Mouse (Mus musculus) liver, embryonic 13.5 days (tissue): Measurements from ENCODE around the gene Tnk2. TPM values are rescaled to one million over a fixed set of nuclear protein-coding genes. Genes with fewer than 3 reads are reported as not detected.

Source experiments
- ATAC-seq: fragments of 200-750 bp; cut with Nextera tagmentation; 2 replicates; pipeline ENCODE4 v1.8.0; 2017; ENCODE audit warnings: low read depth, mild to moderate bottlenecking, moderate number of reproducible peaks, moderate library complexity
- DNase-seq: peaks from one replicate; pipeline ENCODE4 v3.0.0; 2022
- H3K27ac ChIP-seq: fragments of 300-500 bp; sonication (generic); 2 replicates; pipeline ENCODE4 v1.5.1; 2015; ENCODE audit warnings: moderate library complexity, mild to moderate bottlenecking, inconsistent platforms
- H3K27me3 ChIP-seq: fragments of 300-500 bp; sonication (generic); 2 replicates; pipeline ENCODE4 v1.6.1; 2015; ENCODE audit warnings: mild to moderate bottlenecking, inconsistent platforms
- H3K36me3 ChIP-seq: fragments of 300-500 bp; sonication (generic); 2 replicates; pipeline ENCODE4 v1.6.1; 2015; ENCODE audit warnings: mild to moderate bottlenecking, inconsistent platforms
- H3K4me1 ChIP-seq: fragments of 300-500 bp; sonication (generic); replicated peaks from 2 replicates; pipeline ENCODE4 v1.6.1; 2015; ENCODE audit warnings: inconsistent platforms
- H3K4me2 ChIP-seq: fragments of 300-500 bp; sonication (generic); 2 replicates; pipeline ENCODE4 v1.6.1; 2015; ENCODE audit warnings: inconsistent platforms, mild to moderate bottlenecking, moderate library complexity
- H3K4me3 ChIP-seq: fragments of 300-500 bp; sonication (generic); replicated peaks from 2 replicates; pipeline ENCODE4 v1.5.1; 2015; ENCODE audit warnings: mild to moderate bottlenecking, inconsistent platforms
- H3K9ac ChIP-seq: fragments of 300-500 bp; sonication (generic); 2 replicates; pipeline ENCODE4 v1.6.1; 2015; ENCODE audit warnings: mild to moderate bottlenecking, inconsistent platforms
- H3K9me3 ChIP-seq: fragments of 300-500 bp; sonication (generic); replicated peaks from 2 replicates; pipeline ENCODE4 v1.6.1; 2016; ENCODE audit warnings: inconsistent platforms
- WGBS: fragments of 180-500 bp; shearing (Covaris S2); methylation state at CpG from one replicate; pipeline ENCODE4 v1.1.7; 2015; ENCODE audit not compliant: insufficient replicate concordance; 5-methylcytosine and 5-hydroxymethylcytosine counted together
- polyA plus RNA-seq: library from polyadenylated mRNA; unstranded; fragments of >200 nt; fragmentation: Nextera tagmentation; extraction: Ambion mirVana; gene quantifications from 2 replicates; pipeline ENCODE4 v1.2.1, GENCODE M21; 2015

The Tnk2 gene
- polyA plus RNA-seq, 1 experiment from 2014 or later, result 4.9 TPM

DNA sequence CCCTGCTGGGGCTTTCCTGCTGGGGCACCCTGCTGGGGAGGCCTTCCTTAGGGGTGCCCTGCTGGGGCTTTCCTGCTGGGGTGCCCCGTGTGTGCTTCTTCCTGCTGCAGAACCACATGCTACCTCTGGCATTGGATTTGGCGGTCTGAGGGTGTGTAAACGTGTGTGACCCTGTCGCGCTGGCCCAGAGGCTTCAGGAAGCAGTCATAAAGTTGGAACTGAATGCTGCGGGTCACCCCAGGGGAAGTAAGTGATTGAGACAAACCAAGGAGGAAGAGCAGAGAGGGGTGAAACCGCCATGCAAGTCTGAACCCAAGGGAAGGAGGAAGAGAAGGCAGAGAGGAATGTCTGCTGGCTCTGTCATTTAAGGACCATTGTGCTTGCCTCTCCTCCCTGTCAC lies 54.9 kb downstream of the Tnk2 start:
- peaks cover 10% of the 10 kb centered on the region for H3K4me1 ChIP-seq
- 20% methylated on average over 7 of the region's 7 CpGs for WGBS
- ATAC-seq (peak; percentile 26; the same call in 1 of the 2 replicates), DNase-seq (no peak)
- no peak overlapping the region for H3K27ac ChIP-seq
- H3K4me2 ChIP-seq, result no peak overlapping the region
- H3K4me3 ChIP-seq, result no peak overlapping the region
- H3K36me3 ChIP-seq, result no peaks in the 10 kb centered on the region
- H3K9me3 ChIP-seq, result no peaks in the 10 kb centered on the region
- no peak overlapping the region for H3K9ac ChIP-seq
- H3K27me3 ChIP-seq, result no peaks in the 10 kb centered on the region

DNA sequence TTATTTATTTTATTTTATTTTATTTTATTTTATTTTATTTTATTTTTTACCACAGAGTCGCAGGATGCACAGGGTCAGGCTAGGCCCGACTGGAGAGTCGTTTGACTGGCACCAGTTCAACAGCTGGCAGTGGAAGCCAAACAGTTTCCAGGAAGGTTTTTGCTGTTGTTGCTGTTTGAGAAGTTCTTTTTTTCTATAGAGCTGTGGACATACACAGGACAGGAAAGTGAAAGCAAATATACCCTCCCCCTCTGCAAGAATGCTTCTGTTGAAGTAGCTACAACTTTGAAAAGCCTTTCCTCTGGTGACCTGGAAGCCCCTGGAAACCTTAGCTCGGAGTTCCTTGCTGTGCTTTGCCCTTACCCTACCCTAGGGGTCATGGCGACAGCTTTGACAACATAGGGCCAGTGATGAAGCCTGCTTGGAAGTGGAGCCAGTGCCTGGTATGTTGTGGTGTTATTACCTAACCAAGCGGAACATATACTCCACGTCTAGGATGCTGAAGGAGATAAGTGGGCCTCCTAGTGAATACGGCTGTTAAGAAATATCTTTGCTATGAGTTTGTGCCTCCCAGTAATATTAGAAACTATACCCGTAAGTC lies 59.7 kb downstream of the Tnk2 start:
- Histone ChIP-seq H3K4me1 (peaks cover 22% of the 10 kb centered on the region), H3K9ac (no peak overlapping the region), H3K27ac (no peak overlapping the region), H3K36me3 (no peaks in the 10 kb centered on the region), H3K4me2 (no peak overlapping the region), H3K27me3 (no peaks in the 10 kb centered on the region), H3K9me3 (peaks cover 3% of the 10 kb centered on the region; the same call in 1 of the 2 replicates), H3K4me3 (no peak overlapping the region)
- 62% methylated on average over 9 of the region's 9 CpGs for WGBS
- ATAC-seq, result no peak
- DNase-seq, result no peak

GRCm38 (mm10) chr16:32705606-32706005 lies 61.9 kb downstream of the Tnk2 start:
- WGBS, result 88% methylated on average over 3 of the region's 3 CpGs
- Histone ChIP-seq H3K27me3 (no peaks in the 10 kb centered on the region), H3K4me1 (peaks cover 20% of the 10 kb centered on the region), H3K27ac (no peak overlapping the region), H3K4me3 (no peak overlapping the region), H3K9me3 (peaks cover 3% of the 10 kb centered on the region; the same call in 1 of the 2 replicates), H3K9ac (no peak overlapping the region), H3K36me3 (no peaks in the 10 kb centered on the region), H3K4me2 (no peak overlapping the region)
- DNase-seq, result no peak
- no peak for ATAC-seq

GRCm38 (mm10) chr16:32707111-32707823 lies 63.6 kb downstream of the Tnk2 start:
- Histone ChIP-seq H3K4me1 (peaks cover 20% of the 10 kb centered on the region), H3K27me3 (no peaks in the 10 kb centered on the region), H3K4me3 (no peak overlapping the region), H3K9me3 (peaks cover 3% of the 10 kb centered on the region; the same call in 1 of the 2 replicates), H3K27ac (no peak overlapping the region), H3K4me2 (peak overlapping the region; percentile 49), H3K9ac (peak overlapping the region; percentile 26; the same call in 1 of the 2 replicates), H3K36me3 (no peaks in the 10 kb centered on the region)
- ATAC-seq (no peak; the same call in 1 of the 2 replicates), DNase-seq (no peak)
- WGBS, result 22% methylated on average over 17 of the region's 17 CpGs

DNA sequence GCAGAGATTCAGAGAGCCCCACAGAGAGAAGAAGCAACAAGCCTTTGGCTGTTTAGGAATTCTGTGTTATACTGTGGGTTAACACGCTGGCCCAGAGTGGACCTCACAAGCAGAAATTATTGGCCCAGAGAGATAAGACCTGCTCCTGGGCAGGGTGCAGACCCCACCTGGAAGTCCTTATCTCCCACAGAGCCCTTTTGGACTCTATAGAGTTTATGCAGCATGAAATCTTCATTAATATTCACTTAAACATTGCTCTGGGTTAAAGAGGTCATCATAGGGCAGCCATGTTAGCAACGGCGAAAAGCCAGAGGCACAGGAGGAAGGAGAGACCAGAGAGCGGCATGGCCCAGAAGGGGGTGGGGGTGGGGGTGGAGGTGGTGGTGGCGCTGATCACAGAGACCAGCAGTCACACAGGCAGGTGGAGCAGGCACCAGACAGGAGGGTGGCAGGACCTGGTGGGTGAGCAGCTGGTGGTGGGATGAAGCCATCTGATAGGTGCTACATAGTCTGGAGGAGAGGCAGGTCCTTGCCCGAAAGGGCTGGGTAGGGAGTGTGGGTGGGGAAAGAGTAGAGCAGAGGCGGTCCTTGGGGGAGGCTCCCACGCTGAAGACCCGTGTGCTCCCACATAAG lies 64.3 kb downstream of the Tnk2 start:
- 37% methylated on average over 9 of the region's 9 CpGs for WGBS
- DNase-seq (no peak), ATAC-seq (no peak; the same call in 1 of the 2 replicates)
- Histone ChIP-seq H3K9ac (peak overlapping the region; percentile 26; the same call in 1 of the 2 replicates), H3K9me3 (peaks cover 3% of the 10 kb centered on the region; the same call in 1 of the 2 replicates), H3K4me1 (peaks cover 20% of the 10 kb centered on the region), H3K36me3 (no peaks in the 10 kb centered on the region), H3K4me2 (peak overlapping the region; percentile 49), H3K27me3 (no peaks in the 10 kb centered on the region), H3K4me3 (no peak overlapping the region), H3K27ac (no peak overlapping the region)

DNA sequence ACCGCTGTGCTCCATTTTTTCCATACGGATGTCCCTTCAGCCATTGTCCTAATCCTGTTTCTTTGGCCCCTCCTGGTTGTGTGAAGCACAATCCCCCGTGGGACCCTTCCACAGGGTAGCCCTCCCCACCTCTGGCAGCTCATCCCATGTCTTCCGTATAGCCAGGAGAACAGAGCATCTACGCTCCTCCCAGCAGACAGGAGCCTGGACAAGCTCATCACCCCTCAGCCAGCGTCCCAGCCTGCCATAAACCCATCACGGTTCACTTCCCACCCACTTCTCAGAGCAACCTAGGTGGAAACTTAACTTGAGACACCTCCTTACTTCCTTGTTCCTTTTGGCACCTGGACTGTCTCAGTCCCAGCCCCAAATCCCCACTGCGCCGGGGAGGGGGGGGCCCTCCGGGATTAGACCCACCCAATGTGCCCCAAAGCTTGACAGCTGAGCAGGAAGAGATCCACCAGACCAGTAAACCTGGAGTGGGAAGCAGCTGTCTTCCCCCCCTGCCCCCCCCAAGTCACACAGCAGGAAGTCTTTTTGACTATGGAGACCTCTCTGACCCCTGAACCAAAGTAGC lies 64.9 kb downstream of the Tnk2 start:
- 67% methylated on average over 10 of the region's 10 CpGs for WGBS
- Histone ChIP-seq H3K9me3 (peaks cover 3% of the 10 kb centered on the region; the same call in 1 of the 2 replicates), H3K9ac (no peak overlapping the region), H3K27me3 (no peaks in the 10 kb centered on the region), H3K36me3 (no peaks in the 10 kb centered on the region), H3K27ac (no peak overlapping the region), H3K4me1 (peaks cover 20% of the 10 kb centered on the region), H3K4me2 (no peak overlapping the region), H3K4me3 (no peak overlapping the region)
- DNase-seq, result no peak
- ATAC-seq, result no peak; the same call in 1 of the 2 replicates

DNA sequence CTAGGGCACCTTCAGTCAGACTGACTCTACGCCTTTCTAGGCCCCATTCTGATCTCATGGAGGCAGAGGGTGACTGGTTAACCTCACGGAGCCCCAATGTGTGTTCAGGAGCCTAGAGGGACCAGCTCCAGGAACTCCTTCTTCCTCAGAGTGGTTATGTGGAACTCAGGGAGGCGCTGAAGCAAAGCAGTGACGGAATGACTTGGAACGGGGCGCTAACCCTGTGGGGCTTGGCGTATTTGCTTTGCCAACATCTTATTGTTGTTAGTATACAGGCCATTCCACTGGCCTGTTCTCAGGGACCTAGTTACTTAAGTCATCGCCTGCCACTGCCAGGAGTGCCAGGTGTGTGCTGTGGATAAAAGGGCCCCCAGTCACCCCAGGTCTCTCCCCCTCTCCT lies 65.4 kb downstream of the Tnk2 start:
- no peak overlapping the region for H3K4me2 ChIP-seq
- H3K4me3 ChIP-seq, result no peak overlapping the region
- no peaks in the 10 kb centered on the region for H3K27me3 ChIP-seq
- H3K9me3 ChIP-seq, result peaks cover 3% of the 10 kb centered on the region; the same call in 1 of the 2 replicates
- H3K36me3 ChIP-seq, result no peaks in the 10 kb centered on the region
- H3K9ac ChIP-seq, result no peak overlapping the region
- no peak overlapping the region for H3K27ac ChIP-seq
- ATAC-seq, result no peak
- DNase-seq, result no peak
- 77% methylated on average over 8 of the region's 8 CpGs for WGBS
- peaks cover 20% of the 10 kb centered on the region for H3K4me1 ChIP-seq

GRCm38 (mm10) chr16:32710426-32711070 lies 66.9 kb downstream of the Tnk2 start:
- no peak for ATAC-seq
- Histone ChIP-seq H3K9ac (no peak overlapping the region), H3K4me1 (peaks cover 20% of the 10 kb centered on the region), H3K4me2 (no peak overlapping the region), H3K27ac (no peak overlapping the region), H3K27me3 (no peaks in the 10 kb centered on the region), H3K4me3 (no peak overlapping the region), H3K9me3 (peaks cover 2% of the 10 kb centered on the region; the same call in 1 of the 2 replicates), H3K36me3 (no peaks in the 10 kb centered on the region)
- WGBS, result 47% methylated on average over 14 of the region's 14 CpGs
- no peak for DNase-seq

GRCm38 (mm10) chr16:32712202-32712601 lies 68.5 kb downstream of the Tnk2 start:
- peaks cover 12% of the 10 kb centered on the region for H3K4me1 ChIP-seq
- ATAC-seq, result no peak
- no peaks in the 10 kb centered on the region for H3K36me3 ChIP-seq
- H3K4me2 ChIP-seq, result no peak overlapping the region
- WGBS, result 64% methylated on average over 11 of the region's 11 CpGs
- no peak for DNase-seq
- no peak overlapping the region for H3K4me3 ChIP-seq
- no peak overlapping the region for H3K9ac ChIP-seq
- H3K27me3 ChIP-seq, result peaks cover 10% of the 10 kb centered on the region
- no peaks in the 10 kb centered on the region for H3K9me3 ChIP-seq
- H3K27ac ChIP-seq, result no peak overlapping the region

- Histone ChIP-seq H3K9me3 (no peaks in the 10 kb centered on the region), H3K9ac (no peak overlapping the region), H3K27ac (no peak overlapping the region), H3K4me2 (no peak overlapping the region), H3K27me3 (peaks cover 10% of the 10 kb centered on the region), H3K4me1 (no peaks in the 10 kb centered on the region), H3K4me3 (no peak overlapping the region), H3K36me3 (no peaks in the 10 kb centered on the region)
- WGBS, result 66% methylated on average over 6 of the region's 6 CpGs
- no peak for ATAC-seq
- DNase-seq, result no peak
Measured at GRCm38 (mm10) chr16:32713556-32713955, 69.9 kb downstream of the Tnk2 start.

DNA sequence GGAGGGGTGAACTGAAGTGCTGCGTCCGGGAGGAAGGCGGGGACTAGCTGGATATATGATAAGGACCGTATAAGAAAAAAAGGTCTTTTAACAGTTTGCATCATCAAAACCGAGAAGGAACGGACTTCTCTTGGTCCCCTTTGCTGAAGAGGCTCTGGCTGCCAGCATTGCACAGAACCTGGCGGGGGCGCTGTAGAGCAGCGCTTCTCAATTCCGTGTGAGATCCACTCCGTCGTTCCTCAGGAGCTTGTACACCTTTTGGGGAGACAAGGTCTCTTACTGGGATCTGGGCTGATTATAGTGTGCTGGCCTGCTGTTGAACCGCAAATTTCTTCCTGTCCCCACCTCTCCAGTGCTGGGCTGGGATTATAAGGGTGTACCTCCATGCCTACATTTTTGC lies 71.7 kb downstream of the Tnk2 start:
- no peaks in the 10 kb centered on the region for H3K9me3 ChIP-seq
- 13% methylated on average over 13 of the region's 13 CpGs for WGBS

More for the DNA sequence above, 71.7 kb downstream of the Tnk2 start:
- 0 out of 2 replicates have a peak overlapping the region, but pooled peaks have one; percentile 19 for H3K4me2 ChIP-seq
- no peak overlapping the region for H3K27ac ChIP-seq
- peaks cover 10% of the 10 kb centered on the region for H3K27me3 ChIP-seq
- ATAC-seq (no peak), DNase-seq (no peak)
- no peaks in the 10 kb centered on the region for H3K4me1 ChIP-seq
- no peak overlapping the region for H3K4me3 ChIP-seq
- H3K9ac ChIP-seq, result no peak overlapping the region
- no peaks in the 10 kb centered on the region for H3K36me3 ChIP-seq
